Mouse (Mus musculus): ENCODE measurements at regions not wholly inside any gene's neighbourhood (a gene's known extent, or its start where the extent isn't known, plus 50 kb on each side); places are given as distances from the start of the nearest gene placed in this dataset.

- no peak for DNase-seq (ENCODE audit: low read depth)
Measured at GRCm38 (mm10) chr3:80256383-80256782, 372.1 kb downstream of the Fam198b start.

- no peak for DNase-seq (ENCODE audit: low read depth)
Measured at GRCm38 (mm10) chr3:80263095-80263494, 378.8 kb downstream of the Fam198b start.

DNA sequence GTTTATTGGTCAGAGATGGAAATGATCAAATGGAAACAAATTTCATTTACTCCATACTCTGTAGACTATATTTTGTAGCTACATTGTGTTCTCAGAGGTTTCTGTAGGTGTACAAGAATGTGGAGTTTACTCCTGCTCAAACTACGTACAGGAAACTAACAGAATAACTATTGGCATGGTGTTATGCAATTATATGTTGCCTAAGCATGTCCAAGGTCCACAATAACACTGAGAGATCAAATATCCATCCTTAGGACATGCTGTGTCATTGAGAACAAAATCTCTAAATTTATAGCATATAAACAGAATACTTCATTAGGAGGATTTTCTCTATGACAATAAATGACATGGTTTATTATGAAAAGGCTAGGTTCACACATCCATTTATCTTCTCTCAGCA is 400.3 kb downstream of the Fam198b start:
- no peak for DNase-seq (ENCODE audit: low read depth)

- no peak for DNase-seq (ENCODE audit: low read depth)
Measured at GRCm38 (mm10) chr3:80285246-80285645, 400.9 kb downstream of the Fam198b start.

- no peak for DNase-seq (ENCODE audit: low read depth)
Measured at GRCm38 (mm10) chr3:80293485-80293884, 409.2 kb downstream of the Fam198b start.

GRCm38 (mm10) chr3:80307632-80308031 is 423.3 kb downstream of the Fam198b start:
- DNase-seq (ENCODE audit: low read depth), result no peak

DNA sequence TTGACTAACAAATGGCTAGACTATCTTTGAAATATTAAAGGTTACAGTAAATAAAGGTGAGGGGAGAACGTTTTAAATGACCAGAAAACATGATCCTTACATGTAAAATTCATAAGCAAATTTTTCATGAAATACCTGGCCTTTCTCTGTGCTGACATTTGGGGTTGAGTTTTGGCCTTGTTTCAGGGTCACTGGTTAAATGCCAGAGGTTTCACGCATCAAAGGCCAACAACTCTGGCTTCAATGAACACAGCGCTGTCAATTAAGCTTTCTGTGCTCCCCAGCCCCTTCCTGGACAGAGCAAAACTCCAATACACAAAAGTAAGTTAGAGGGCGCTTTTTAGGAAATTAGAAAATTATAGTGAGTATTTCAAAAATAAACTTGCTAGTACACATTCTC is 425.6 kb downstream of the Fam198b start:
- DNase-seq (ENCODE audit: low read depth), result no peak

GRCm38 (mm10) chr3:80311689-80312088 is 427.4 kb downstream of the Fam198b start:
- DNase-seq (ENCODE audit: low read depth), result no peak

GRCm38 (mm10) chr3:80322291-80322690 is 438.0 kb downstream of the Fam198b start:
- no peak for DNase-seq (ENCODE audit: low read depth)

DNA sequence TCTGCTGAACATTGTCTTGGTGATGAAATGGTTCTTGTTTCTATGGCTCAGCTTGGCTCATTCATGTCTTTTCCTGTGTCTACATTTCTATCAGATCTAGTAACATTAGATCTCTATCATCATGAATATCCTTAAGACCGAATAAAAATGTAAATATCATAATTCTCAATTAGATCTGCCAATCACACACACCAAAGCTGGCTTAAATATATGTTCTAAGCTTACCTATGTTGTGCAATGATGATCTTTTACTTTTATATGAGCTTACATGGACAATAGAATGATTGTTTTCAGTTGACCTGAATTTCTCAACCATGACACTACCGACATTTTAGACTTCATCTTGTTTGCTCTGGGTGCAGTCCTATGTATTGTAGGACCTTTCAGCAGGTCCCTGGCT is 440.4 kb downstream of the Fam198b start:
- no peak for DNase-seq (ENCODE audit: low read depth)

DNA sequence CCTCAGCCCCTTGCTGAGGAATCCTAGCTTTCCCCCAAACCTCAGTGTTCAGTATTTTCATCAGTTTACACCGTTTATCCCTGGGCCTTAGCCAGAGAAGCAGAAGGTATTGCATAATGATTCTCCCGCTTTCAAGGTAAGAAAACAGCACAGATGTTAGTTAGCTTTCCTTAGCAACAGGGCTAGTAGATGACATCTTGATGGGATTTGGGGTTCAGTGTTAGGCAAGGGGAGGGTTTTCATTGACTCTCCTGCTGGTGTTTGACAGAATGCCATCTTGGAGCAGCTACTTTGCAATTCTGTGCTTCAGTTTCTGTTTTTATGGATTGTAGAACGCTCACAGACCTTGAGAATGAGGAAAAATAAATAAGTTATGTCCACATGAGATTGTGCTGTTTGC is 447.4 kb downstream of the Fam198b start:
- DNase-seq (ENCODE audit: low read depth), result no peak

DNA sequence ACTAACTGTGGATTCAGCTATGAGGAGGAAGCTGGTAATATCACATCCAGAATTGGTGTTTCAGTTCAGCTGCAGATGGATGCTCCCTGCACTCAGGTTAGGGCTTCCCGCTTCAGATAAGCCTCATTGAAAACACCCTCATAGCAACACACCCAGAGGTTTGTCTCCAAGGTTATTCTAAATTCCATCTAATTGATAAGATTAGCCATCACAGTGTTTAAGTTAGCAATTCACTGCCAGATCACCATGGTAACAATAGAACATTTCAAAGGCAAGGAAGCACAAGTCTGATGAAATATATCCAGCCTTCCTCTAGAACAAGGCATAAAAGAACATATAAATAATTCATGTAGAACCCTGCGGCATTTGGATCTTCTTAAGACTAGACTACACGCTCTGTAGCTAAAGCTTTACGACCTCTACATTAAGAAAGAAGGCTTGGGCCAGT is 450.1 kb downstream of the Fam198b start:
- no peak for DNase-seq (ENCODE audit: low read depth)

GRCm38 (mm10) chr3:80336123-80336674 is 451.9 kb downstream of the Fam198b start:
- DNase-seq (ENCODE audit: low read depth), result no peak

DNA sequence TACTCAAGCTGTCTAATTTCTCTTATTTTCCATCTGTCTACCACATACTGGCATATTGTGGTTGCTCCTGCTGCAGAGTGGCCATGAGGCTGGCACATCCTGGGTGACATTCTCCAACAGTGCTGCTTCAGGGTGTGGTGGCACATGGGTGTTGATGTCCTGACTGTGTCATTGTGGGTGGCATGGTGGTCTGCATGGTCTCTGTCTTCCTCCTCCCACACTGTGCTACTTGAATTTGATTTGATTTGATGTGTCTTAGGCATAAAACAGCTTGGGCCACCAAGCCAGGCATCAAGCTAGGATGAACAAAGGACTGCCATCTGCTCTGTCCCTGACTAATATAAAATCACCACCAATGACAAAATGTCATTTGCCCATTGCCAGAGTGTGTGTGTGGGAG is 434.7 kb downstream of the Gria2 start:
- DNase-seq (ENCODE audit: low read depth), result no peak

DNA sequence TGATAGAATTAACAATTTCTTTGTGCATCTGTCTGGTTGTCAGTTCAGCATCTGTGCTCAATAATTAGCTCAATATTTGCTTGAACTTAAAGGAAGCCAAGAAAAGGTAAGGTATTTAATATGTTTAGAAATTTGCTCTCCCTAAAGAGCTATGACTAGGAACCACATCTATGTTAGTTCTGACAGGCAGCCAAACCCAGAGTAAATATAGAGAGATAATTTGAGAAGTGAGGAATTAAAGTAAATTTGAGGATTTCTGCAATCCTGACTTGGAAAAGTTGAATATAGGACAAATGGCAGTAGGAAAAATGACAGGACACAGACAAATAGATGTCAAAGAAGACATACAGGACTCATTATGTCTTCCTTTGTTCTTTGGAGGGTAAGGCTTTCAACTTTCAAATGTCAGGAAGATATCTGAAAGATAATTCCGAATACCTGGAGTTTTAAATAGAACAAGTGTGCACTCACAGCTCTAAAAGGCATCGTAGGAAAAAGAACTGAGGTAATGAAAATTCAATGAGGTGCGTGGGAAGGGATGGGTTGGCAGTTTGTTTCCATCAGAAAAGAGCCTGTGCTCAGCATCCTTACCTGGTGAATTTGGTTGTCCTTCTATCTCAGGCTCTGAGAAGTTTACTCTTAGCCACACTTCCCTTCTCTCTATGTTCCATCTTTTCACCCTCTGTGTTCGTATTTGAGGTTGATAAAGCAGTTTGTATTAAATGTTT is 433.3 kb downstream of the Gria2 start:
- DNase-seq (ENCODE audit: low read depth), result no peak

DNA sequence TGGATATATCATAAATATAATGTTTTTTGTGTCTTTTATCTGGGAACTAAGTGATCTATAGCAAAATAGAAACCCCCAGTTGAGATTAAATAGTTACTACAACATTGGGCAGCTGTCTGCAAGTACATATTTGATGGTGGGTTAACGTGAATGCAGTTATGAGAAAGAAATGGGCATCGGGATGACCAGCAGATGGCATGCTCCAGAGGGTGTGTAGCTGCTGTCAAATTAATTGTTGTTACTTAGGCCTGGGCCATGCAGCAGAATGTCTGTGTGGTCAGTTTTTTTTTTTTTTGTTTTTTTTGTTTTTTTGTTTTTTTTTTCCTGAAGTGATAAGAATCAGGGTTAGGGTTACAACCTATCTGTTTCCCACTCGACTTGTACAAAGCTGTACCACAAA is 430.2 kb downstream of the Gria2 start:
- DNase-seq (ENCODE audit: low read depth), result no peak

GRCm38 (mm10) chr3:80385986-80386385 is 416.6 kb downstream of the Gria2 start:
- no peak for DNase-seq (ENCODE audit: low read depth)

GRCm38 (mm10) chr3:80396240-80396639 is 406.4 kb downstream of the Gria2 start:
- no peak for DNase-seq (ENCODE audit: low read depth)

DNA sequence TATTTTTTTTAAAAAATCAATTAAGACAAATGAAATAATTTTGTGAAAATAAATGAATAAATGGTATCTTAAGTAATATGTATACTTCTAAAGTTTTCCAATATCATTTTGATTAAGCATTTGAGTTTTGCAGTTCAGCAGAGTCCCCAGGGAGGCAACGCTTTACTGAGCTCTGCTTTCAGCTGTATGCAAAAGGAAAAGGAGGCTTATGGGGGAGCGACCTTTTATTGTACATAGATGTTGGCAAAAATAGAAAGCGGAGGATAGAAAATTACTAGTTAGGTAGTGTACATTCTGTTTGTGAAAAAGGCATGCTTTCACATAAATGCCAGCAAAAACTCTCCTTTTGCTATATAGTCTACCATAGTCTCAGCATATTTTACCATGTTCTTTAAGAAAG is 382.2 kb downstream of the Gria2 start:
- DNase-seq (ENCODE audit: low read depth), result no peak

- no peak for DNase-seq (ENCODE audit: low read depth)
Measured at GRCm38 (mm10) chr3:80421461-80421860, 381.2 kb downstream of the Gria2 start.

DNA sequence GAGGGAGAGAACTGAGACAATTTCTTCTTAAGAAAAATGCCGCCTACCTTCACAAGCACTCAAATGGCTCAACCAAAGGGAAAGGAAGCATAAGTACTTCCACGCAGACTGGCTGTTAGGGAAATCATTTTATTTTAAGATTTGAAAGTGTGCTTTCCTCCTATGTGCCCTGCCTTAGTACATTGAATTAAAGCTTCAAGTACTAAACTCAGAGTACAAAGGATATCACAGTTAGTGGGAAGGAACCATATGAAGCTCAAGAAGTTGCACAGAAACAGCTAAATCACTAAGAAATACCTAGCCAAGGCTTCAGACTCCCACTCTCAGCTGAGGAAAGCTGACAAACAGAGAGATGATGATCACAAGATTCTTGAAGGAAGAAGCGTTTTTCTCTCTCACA is 380.5 kb downstream of the Gria2 start:
- DNase-seq (ENCODE audit: low read depth), result no peak

- no peak for DNase-seq (ENCODE audit: low read depth)
Measured at GRCm38 (mm10) chr3:80422646-80423045, 380.0 kb downstream of the Gria2 start.
